Mouse (Mus musculus): ENCODE data around the gene Sppl3.

DNA sequence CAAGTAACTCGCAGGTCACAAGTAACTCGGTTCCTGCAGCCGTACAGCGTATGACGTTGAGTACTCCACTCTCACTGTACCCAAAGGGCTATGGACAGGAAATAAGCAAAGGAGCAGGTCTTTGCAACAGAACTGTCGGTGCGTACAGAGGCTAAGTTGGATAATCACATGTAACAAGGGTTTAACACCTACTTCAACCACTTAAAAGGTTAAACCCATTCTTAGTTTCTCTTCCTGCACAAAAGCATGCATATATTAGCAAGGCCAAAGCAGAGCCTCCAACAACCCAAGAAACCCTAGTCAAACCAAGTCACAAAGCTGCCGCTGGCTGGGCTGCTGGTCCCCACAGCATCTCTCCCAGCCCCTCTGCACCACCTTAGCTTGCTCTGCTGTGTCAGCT is 121.5 kb downstream of the Sppl3 start:
- TF ChIP-seq CTCF (conservative IDR thresholded peaks at IDR 0.05; ENCODE audit: insufficient read depth, insufficient read length, low read depth, low read length), result no peak
- no peak for TF ChIP-seq POLR2A (IDR thresholded peaks at IDR 0.05; ENCODE audit: low read depth, low read length)
